Comparison of ENCODE assay signal across 8 mouse cellular contexts in genomic region chr4:136835621-136836386, GRCm38 (mm10). TPM values are rescaled to one million over a fixed set of nuclear protein-coding genes. Genes with fewer than 3 reads are reported as not detected.
DNase-seq lines count a peak whose midpoint lies in the region; ATAC-seq and TF ChIP-seq lines count a peak whose summit lies in the region.

Ephb2 (minus strand) TSS chr4:136835988.

- no peaks in the 10 kb centered on the region for H3K27me3 ChIP-seq in forebrain, embryonic 16.5 days (replicated peaks; ENCODE audit: control insufficient read depth, insufficient read depth, low read length)
- H3K27me3 ChIP-seq in liver, embryonic 14.5 days (ENCODE audit: control insufficient read depth, insufficient read depth, low read length): peaks cover 57% of the 10 kb centered on the region
- no peaks in the 10 kb centered on the region for H3K27me3 ChIP-seq in neural tube, embryonic 13.5 days

- intact Hi-C loops in heart, postnatal 14 days (cut with DNase I): no loop called here

- no peaks in the 10 kb centered on the region for H3K36me3 ChIP-seq in forebrain, embryonic 16.5 days (ENCODE audit: control insufficient read depth, insufficient read depth)
- H3K36me3 ChIP-seq in liver, embryonic 14.5 days (replicated peaks; ENCODE audit: control insufficient read depth, insufficient read depth, low read depth): no peaks in the 10 kb centered on the region
- H3K36me3 ChIP-seq in neural tube, embryonic 13.5 days: no peaks in the 10 kb centered on the region

- peaks cover 54% of the 10 kb centered on the region for H3K4me1 ChIP-seq in forebrain, embryonic 16.5 days (replicated peaks; ENCODE audit: control insufficient read depth, insufficient read depth, low read length)
- no peaks in the 10 kb centered on the region for H3K4me1 ChIP-seq in liver, embryonic 14.5 days (replicated peaks; ENCODE audit: control insufficient read depth in 2 of 2, insufficient read depth in 2 of 2, low read length in 1 of 2)
- H3K4me1 ChIP-seq in neural tube, embryonic 13.5 days (replicated peaks): peaks cover 68% of the 10 kb centered on the region

- under 1% methylated on average over 55 of the region's 88 CpGs for WGBS in forebrain, embryonic 16.5 days
- 1% methylated on average over 79 of the region's 88 CpGs for WGBS in liver, embryonic 14.5 days (ENCODE audit: insufficient replicate concordance)
- WGBS in neural tube, embryonic 13.5 days: 0% methylated on average over 83 of the region's 88 CpGs

- no peak for TF ChIP-seq CTCF in liver, embryonic 14.5 days (IDR thresholded peaks at IDR 0.05; ENCODE audit: low read depth)

- H3K9ac ChIP-seq in forebrain, embryonic 16.5 days (replicated peaks; ENCODE audit: low read depth, low read length): peak within 1 kb of the TSS; percentile 87
- no peak within 1 kb of the TSS for H3K9ac ChIP-seq in liver, embryonic 14.5 days (replicated peaks)
- peak within 1 kb of the TSS; percentile 99 for H3K9ac ChIP-seq in neural tube, embryonic 13.5 days

- no peaks in the 10 kb centered on the region for H3K9me3 ChIP-seq in forebrain, embryonic 16.5 days (ENCODE audit: control insufficient read depth, low read length)
- H3K9me3 ChIP-seq in liver, embryonic 14.5 days (ENCODE audit: control insufficient read depth, low read length): no peaks in the 10 kb centered on the region
- H3K9me3 ChIP-seq in neural tube, embryonic 13.5 days: no peaks in the 10 kb centered on the region

- peak within 1 kb of the TSS; percentile 58 for H3K4me3 ChIP-seq in forebrain, embryonic 16.5 days (replicated peaks; ENCODE audit: low read length)
- H3K4me3 ChIP-seq in liver, embryonic 14.5 days (ENCODE audit: insufficient read depth in 1 of 2, low read depth in 2 of 2, low read length in 2 of 2): peak within 1 kb of the TSS; percentile 11 to 53; a peak in 3 of 4 replicates
- H3K4me3 ChIP-seq in neural tube, embryonic 13.5 days: peak within 1 kb of the TSS; percentile 92

- H3K4me2 ChIP-seq in forebrain, embryonic 16.5 days (ENCODE audit: low read length): peak within 1 kb of the TSS; percentile 82
- H3K4me2 ChIP-seq in liver, embryonic 14.5 days (ENCODE audit: low read depth): peak within 1 kb of the TSS; percentile 58
- peak within 1 kb of the TSS; percentile 91 for H3K4me2 ChIP-seq in neural tube, embryonic 13.5 days

- peak; percentile 87 for ATAC-seq in forebrain, embryonic 16.5 days
- ATAC-seq in liver, embryonic 14.5 days (ENCODE audit: insufficient read depth): no peak
- peak; percentile 87 for ATAC-seq in neural tube, embryonic 13.5 days (ENCODE audit: low read depth)

- TF ChIP-seq EP300 in liver, embryonic 14.5 days (IDR thresholded peaks at IDR 0.05; ENCODE audit: low read depth): no peak

- H3K27ac ChIP-seq in forebrain, embryonic 16.5 days (ENCODE audit: low read length): peak within 1 kb of the TSS; percentile 99
- H3K27ac ChIP-seq in liver, embryonic 14.5 days: no peak within 1 kb of the TSS
- peak within 1 kb of the TSS; percentile 99 for H3K27ac ChIP-seq in neural tube, embryonic 13.5 days (replicated peaks)

- peak; percentile 55 to 75 for DNase-seq in CD8-positive naive resting alpha-beta T cell, adult 2 months (ENCODE audit: low read depth in 2 of 2, low spot score in 2 of 2)
- DNase-seq in cerebellum, adult 11-12 months: peak; percentile 81
- DNase-seq in heart, postnatal 14 days: peak; percentile 59 to 66
- DNase-seq in kidney, postnatal 4 days: peak; percentile 85 to 89
- no peak for DNase-seq in liver, embryonic 14.5 days (ENCODE audit: low read depth in 3 of 3, low spot score in 3 of 3)
- DNase-seq in testis, postnatal 10 days (ENCODE audit: low spot score): peak; percentile 83

RNA-seq across cellular contexts. Expression of gene Ephb2, which starts in this region (rescaled TPM):
- 12.3 and 13.1 TPM in 2 replicates for polyA plus RNA-seq in forebrain, embryonic 16.5 days (2015; fragmentation: Nextera tagmentation; extraction: Ambion mirVana)
- total RNA-seq in heart, postnatal 14 days (2021): 1 to 10 TPM in 1 of 2 experiments, under 1 TPM in 1; 0.81 to 1.1 TPM
- polyA plus RNA-seq in liver, embryonic 14.5 days (2012; rRNA removed): 0.41 and 0.47 TPM in 2 replicates
- 0.11 and 0.17 TPM in 2 replicates for polyA plus RNA-seq in liver, embryonic 14.5 days (2014; fragmentation: Nextera tagmentation; extraction: Ambion mirVana)
- polyA plus RNA-seq in neural tube, embryonic 13.5 days (2015; fragmentation: Nextera tagmentation; extraction: Ambion mirVana): 16.8 and 18.6 TPM in 2 replicates

Comparison
In these comparisons a context has a peak if more than half of its experiments do, and no peak if none do; other contexts are left out.
1. DNase-seq: peak in CD8-positive naive resting alpha-beta T cell, adult 2 months (2 of 2), cerebellum, adult 11-12 months (single experiment), heart, postnatal 14 days (2 of 2), kidney, postnatal 4 days (2 of 2) and testis, postnatal 10 days (single experiment); none in liver, embryonic 14.5 days (0 of 3).
2. H3K4me3 ChIP-seq: peak in every context shown above with its lines; median percentile 92 in neural tube, embryonic 13.5 days; 58 in forebrain, embryonic 16.5 days; 32 in liver, embryonic 14.5 days.
3. Peak in every context shown above with its lines, with median percentiles within 50 percentile points of each other: H3K4me2 ChIP-seq.